ENCODE assay signal across 16 mouse cellular contexts in the genomic region with DNA sequence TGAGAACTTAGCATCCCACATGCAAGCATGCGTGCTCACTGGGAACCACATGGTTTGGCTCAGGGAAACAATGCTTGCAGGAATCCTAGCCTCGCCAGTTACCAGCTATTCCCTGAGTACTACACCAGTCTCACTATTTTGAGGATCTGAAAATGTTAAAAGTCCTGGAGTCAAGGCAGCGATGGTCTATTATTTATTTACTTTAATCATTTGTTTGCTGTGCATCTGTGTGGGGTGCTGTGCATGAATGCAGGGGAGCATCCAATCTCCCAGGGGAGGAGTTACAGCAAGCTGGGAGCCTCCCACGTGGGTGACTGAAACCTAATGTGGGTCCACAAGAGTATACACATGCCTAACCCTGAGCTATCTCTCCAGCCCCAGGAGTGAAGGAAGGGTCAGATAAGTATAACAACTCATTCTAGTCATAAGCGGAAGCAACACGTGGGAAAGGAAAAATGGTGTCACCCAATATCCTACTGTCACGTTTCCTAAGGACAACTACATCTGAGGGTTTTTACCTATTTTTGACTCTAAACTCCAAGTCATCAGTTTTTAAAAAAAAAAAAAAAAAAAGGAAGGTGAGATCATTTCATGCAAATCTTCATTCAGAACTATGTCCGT. TPM values are rescaled to one million over a fixed set of nuclear protein-coding genes. Genes with fewer than 3 reads are reported as not detected.
A peak's percentile ranks its signal among the peaks of the same experiment; 100 is the strongest.
DNase-seq lines count a peak whose midpoint lies in the region; ATAC-seq and TF ChIP-seq lines count a peak whose summit lies in the region.
"Had no signal": no experiment of that assay in that cellular context is flagged by ENCODE, and none has a peak within 500 bp of the region (broad histone marks: within the 10 kb centered on the region; RNA-seq: fewer than 3 reads in every experiment).

No protein-coding gene starts in this region.

- intact Hi-C loops in gastrocnemius, adult 2 months (cut with DNase I), result loop anchor here (10.0 kb wide), 1 partner anchor 301 kb away; no protein-coding TSS in a partner anchor
- intact Hi-C loops in gastrocnemius, postnatal 14 days (cut with DNase I; ENCODE audit: low total_unique reads), result loop anchor here (10.0 kb wide), 1 partner anchor 69 kb away; no protein-coding TSS in a partner anchor

- H3K27me3 ChIP-seq in liver, embryonic 11.5 days (replicated peaks; ENCODE audit: control insufficient read depth, insufficient read depth, low read length), result no peaks in the 10 kb centered on the region
- H3K27me3 ChIP-seq: hindbrain, embryonic 13.5 days; megakaryocyte, embryonic 14.5 days; neural tube, embryonic 15.5 days had no signal

- peak; percentile 94 for ATAC-seq in liver, embryonic 11.5 days (replicated peaks; ENCODE audit: low FRiP score)

- H3K4me3 ChIP-seq in gastrocnemius, adult 2 months, result peak overlapping the region; percentile 35
- no peak overlapping the region for H3K4me3 ChIP-seq in liver, embryonic 11.5 days (ENCODE audit: low read depth, low read length)
- H3K4me3 ChIP-seq: hindbrain, embryonic 13.5 days; neural tube, embryonic 15.5 days had no signal

- TF ChIP-seq CTCF in gastrocnemius, adult 2 months (IDR thresholded peaks at IDR 0.05), result no peak

- WGBS in liver, embryonic 11.5 days, result 45% methylated on average over 8 of the region's 8 CpGs

- no peak overlapping the region for H3K9ac ChIP-seq in liver, embryonic 11.5 days (ENCODE audit: low read depth, low read length)
- H3K9ac ChIP-seq: hindbrain, embryonic 13.5 days; lung, embryonic 14.5 days; neural tube, embryonic 15.5 days had no signal

- no peaks in the 10 kb centered on the region for H3K9me3 ChIP-seq in liver, embryonic 11.5 days (ENCODE audit: control insufficient read depth, low read length)
- H3K9me3 ChIP-seq: hindbrain, embryonic 13.5 days; megakaryocyte, embryonic 14.5 days; neural tube, embryonic 15.5 days had no signal

- H3K4me2 ChIP-seq in liver, embryonic 11.5 days, result peak overlapping the region; percentile 74
- H3K4me2 ChIP-seq: hindbrain, embryonic 13.5 days; lung, embryonic 14.5 days had no signal

- H3K36me3 ChIP-seq in liver, embryonic 11.5 days (ENCODE audit: control insufficient read depth, insufficient read depth, low read length), result no peaks in the 10 kb centered on the region
- H3K36me3 ChIP-seq: hindbrain, embryonic 13.5 days; neural tube, embryonic 15.5 days had no signal

- peaks cover 50% of the 10 kb centered on the region for H3K4me1 ChIP-seq in liver, embryonic 11.5 days (replicated peaks; ENCODE audit: control insufficient read depth, insufficient read depth, low read length)

- peak overlapping the region; percentile 75 for H3K27ac ChIP-seq in gastrocnemius, adult 2 months
- peak overlapping the region; percentile 65; the same call in 1 of the 2 replicates for H3K27ac ChIP-seq in liver, embryonic 11.5 days (ENCODE audit: low read depth, low read length)
- H3K27ac ChIP-seq: hindbrain, embryonic 13.5 days; neural tube, embryonic 15.5 days had no signal

- no peak for DNase-seq in gastrocnemius, adult 2 months
- DNase-seq in gastrocnemius, postnatal 14 days, result no peak
- DNase-seq in spleen, postnatal 10 days (ENCODE audit: low spot score in 2 of 2), result peak; percentile 23 to 53
- DNase-seq in spleen, postnatal 14 days (ENCODE audit: low spot score in 2 of 2), result no peak
- peak; percentile 39 for DNase-seq in liver, embryonic 11.5 days (ENCODE audit: low spot score)
- no peak for DNase-seq in cerebellum, postnatal 36 days
- DNase-seq in left cerebral cortex, adult 9 months (ENCODE audit: low spot score in 2 of 2), result no peak
- DNase-seq in thymus, postnatal 14 days, result no peak
- DNase-seq: adrenal gland, postnatal 10 days; kidney, adult 11 months; kidney, postnatal 14 days; left cerebral cortex, postnatal 4 days; lung, embryonic 14.5 days had no signal

RNA-seq across cellular contexts. Expression of a gene that starts 9.4 kb away (rescaled TPM):
- total RNA-seq in gastrocnemius, adult 2 months (2021), result 10 to 100 TPM; 24.1 to 37.5 TPM
- 10 to 100 TPM; 25.2 to 30.5 TPM for total RNA-seq in gastrocnemius, postnatal 14 days (2021)
- 19.1 and 19.8 TPM in 2 replicates for polyA plus RNA-seq in liver, embryonic 11.5 days (2014; fragmentation: Nextera tagmentation; extraction: Ambion mirVana)

Comparison
In these comparisons a context has a peak if more than half of its experiments do, and no peak if none do; other contexts are left out.
1. DNase-seq: peak in spleen, postnatal 10 days (2 of 2) and liver, embryonic 11.5 days (single experiment); none in gastrocnemius, adult 2 months (single experiment), gastrocnemius, postnatal 14 days (single experiment), spleen, postnatal 14 days (0 of 2), cerebellum, postnatal 36 days (0 of 2), left cerebral cortex, adult 9 months (0 of 2) and thymus, postnatal 14 days (single experiment).